Mouse (Mus musculus): ENCODE data around the gene B3gnt2. TPM values are rescaled to one million over a fixed set of nuclear protein-coding genes. Genes with fewer than 3 reads are reported as not detected.

The B3gnt2 gene
- polyA plus RNA-seq, 1 experiment = 18.9 TPM

- Histone ChIP-seq H3K36me3 (ENCODE audit: control insufficient read depth, insufficient read depth, low read length) (no peaks in the 10 kb centered on the region), H3K27me3 (ENCODE audit: control insufficient read depth, insufficient read depth, low read length) (no peaks in the 10 kb centered on the region), H3K4me3 (ENCODE audit: extremely low read depth, insufficient read depth, insufficient read length) (no peak overlapping the region), H3K4me1 (ENCODE audit: control insufficient read depth, insufficient read depth, insufficient read length) (peaks cover 5% of the 10 kb centered on the region; the same call in 1 of the 2 replicates), H3K27ac (ENCODE audit: insufficient read depth, low read length) (no peak overlapping the region)
- TF ChIP-seq CTCF (IDR thresholded peaks at IDR 0.05; ENCODE audit: extremely low read depth, insufficient read depth, insufficient read length, insufficient replicate concordance) (no peak), POLR2A (IDR thresholded peaks at IDR 0.05; ENCODE audit: low read depth, low read length) (no peak)
- whole genome bisulfite sequencing = 58% methylated on average over 6 of the region's 6 CpGs
- DNase-seq (ENCODE audit: low read depth in 1 of 2, low spot score in 2 of 2) = no peak
These were observed 31.7 kb upstream of the B3gnt2 start for GRCm38 (mm10) chr11:22892466-22892865.

GRCm38 (mm10) chr11:22891876-22892275 lies 31.1 kb upstream of the B3gnt2 start:
- no peaks in the 10 kb centered on the region for H3K27me3 ChIP-seq (ENCODE audit: control insufficient read depth, insufficient read depth, low read length)
- H3K36me3 ChIP-seq (ENCODE audit: control insufficient read depth, insufficient read depth, low read length) = no peaks in the 10 kb centered on the region
- peaks cover 5% of the 10 kb centered on the region; the same call in 1 of the 2 replicates for H3K4me1 ChIP-seq (ENCODE audit: control insufficient read depth, insufficient read depth, insufficient read length)
- 70% methylated on average over 7 of the region's 7 CpGs for WGBS
- DNase-seq (ENCODE audit: low read depth in 1 of 2, low spot score in 2 of 2) = no peak
- no peak overlapping the region for H3K4me3 ChIP-seq (ENCODE audit: extremely low read depth, insufficient read depth, insufficient read length)
- no peak for TF ChIP-seq CTCF (IDR thresholded peaks at IDR 0.05; ENCODE audit: extremely low read depth, insufficient read depth, insufficient read length, insufficient replicate concordance)
- TF ChIP-seq POLR2A (IDR thresholded peaks at IDR 0.05; ENCODE audit: low read depth, low read length) = no peak
- no peak overlapping the region for H3K27ac ChIP-seq (ENCODE audit: insufficient read depth, low read length)

- no peak overlapping the region for H3K4me3 ChIP-seq (ENCODE audit: extremely low read depth, insufficient read depth, insufficient read length)
- WGBS = 25% methylated on average over 9 of the region's 9 CpGs
- H3K36me3 ChIP-seq (ENCODE audit: control insufficient read depth, insufficient read depth, low read length) = no peaks in the 10 kb centered on the region
- no peak for TF ChIP-seq CTCF (IDR thresholded peaks at IDR 0.05; ENCODE audit: extremely low read depth, insufficient read depth, insufficient read length, insufficient replicate concordance)
- TF ChIP-seq POLR2A (IDR thresholded peaks at IDR 0.05; ENCODE audit: low read depth, low read length) = no peak
- no peaks in the 10 kb centered on the region for H3K27me3 ChIP-seq (ENCODE audit: control insufficient read depth, insufficient read depth, low read length)
- no peak for DNase-seq (ENCODE audit: low read depth in 1 of 2, low spot score in 2 of 2)
- H3K4me1 ChIP-seq (ENCODE audit: control insufficient read depth, insufficient read depth, insufficient read length) = peaks cover 5% of the 10 kb centered on the region; the same call in 1 of the 2 replicates
- no peak overlapping the region for H3K27ac ChIP-seq (ENCODE audit: insufficient read depth, low read length)
These were observed 30.5 kb upstream of the B3gnt2 start for GRCm38 (mm10) chr11:22891242-22891641.

DNA sequence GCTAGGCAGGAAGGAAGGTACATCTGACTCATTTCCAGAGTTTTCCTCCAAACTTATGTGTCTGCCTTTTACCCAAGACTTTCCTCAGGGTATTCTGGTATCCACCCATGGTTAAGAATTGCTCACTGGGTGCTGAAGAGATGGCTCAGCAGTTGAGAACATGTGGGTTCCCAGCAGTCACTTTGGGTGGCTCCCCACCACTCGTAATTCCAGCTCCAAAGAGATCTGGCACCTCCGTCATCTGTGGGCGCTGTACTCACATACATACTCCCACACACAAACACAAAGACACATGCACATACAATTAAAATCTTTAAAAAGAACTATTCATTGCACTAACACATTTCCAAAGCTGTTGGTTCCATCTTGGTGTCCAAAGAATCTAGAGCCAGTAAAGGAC lies 28.5 kb upstream of the B3gnt2 start:
- 92% methylated on average over 3 of the region's 3 CpGs for WGBS
- no peak overlapping the region for H3K27ac ChIP-seq (ENCODE audit: insufficient read depth, low read length)
- H3K27me3 ChIP-seq (ENCODE audit: control insufficient read depth, insufficient read depth, low read length) = no peaks in the 10 kb centered on the region
- TF ChIP-seq POLR2A (IDR thresholded peaks at IDR 0.05; ENCODE audit: low read depth, low read length) (no peak), CTCF (IDR thresholded peaks at IDR 0.05; ENCODE audit: extremely low read depth, insufficient read depth, insufficient read length, insufficient replicate concordance) (no peak)
- H3K4me1 ChIP-seq (ENCODE audit: control insufficient read depth, insufficient read depth, insufficient read length) = peaks cover 5% of the 10 kb centered on the region; the same call in 1 of the 2 replicates
- no peaks in the 10 kb centered on the region for H3K36me3 ChIP-seq (ENCODE audit: control insufficient read depth, insufficient read depth, low read length)
- H3K4me3 ChIP-seq (ENCODE audit: extremely low read depth, insufficient read depth, insufficient read length) = no peak overlapping the region
- no peak for DNase-seq (ENCODE audit: low read depth in 1 of 2, low spot score in 2 of 2)

GRCm38 (mm10) chr11:22886991-22887390 lies 26.2 kb upstream of the B3gnt2 start:
- H3K27me3 ChIP-seq (ENCODE audit: control insufficient read depth, insufficient read depth, low read length) = no peaks in the 10 kb centered on the region
- TF ChIP-seq POLR2A (IDR thresholded peaks at IDR 0.05; ENCODE audit: low read depth, low read length) (no peak), CTCF (IDR thresholded peaks at IDR 0.05; ENCODE audit: extremely low read depth, insufficient read depth, insufficient read length, insufficient replicate concordance) (no peak)
- H3K4me1 ChIP-seq (ENCODE audit: control insufficient read depth, insufficient read depth, insufficient read length) = peaks cover 5% of the 10 kb centered on the region; the same call in 1 of the 2 replicates
- 87% methylated on average over 4 of the region's 4 CpGs for WGBS
- no peak overlapping the region for H3K27ac ChIP-seq (ENCODE audit: insufficient read depth, low read length)
- H3K4me3 ChIP-seq (ENCODE audit: extremely low read depth, insufficient read depth, insufficient read length) = no peak overlapping the region
- no peak for DNase-seq (ENCODE audit: low read depth in 1 of 2, low spot score in 2 of 2)
- no peaks in the 10 kb centered on the region for H3K36me3 ChIP-seq (ENCODE audit: control insufficient read depth, insufficient read depth, low read length)

GRCm38 (mm10) chr11:22885350-22885749 lies 24.6 kb upstream of the B3gnt2 start:
- H3K4me1 ChIP-seq (ENCODE audit: control insufficient read depth, insufficient read depth, insufficient read length) = no peaks in the 10 kb centered on the region
- no peaks in the 10 kb centered on the region for H3K27me3 ChIP-seq (ENCODE audit: control insufficient read depth, insufficient read depth, low read length)
- H3K4me3 ChIP-seq (ENCODE audit: extremely low read depth, insufficient read depth, insufficient read length) = no peak overlapping the region
- no peaks in the 10 kb centered on the region for H3K36me3 ChIP-seq (ENCODE audit: control insufficient read depth, insufficient read depth, low read length)
- TF ChIP-seq POLR2A (IDR thresholded peaks at IDR 0.05; ENCODE audit: low read depth, low read length) = no peak
- TF ChIP-seq CTCF (IDR thresholded peaks at IDR 0.05; ENCODE audit: extremely low read depth, insufficient read depth, insufficient read length, insufficient replicate concordance) = no peak
- DNase-seq (ENCODE audit: low read depth in 1 of 2, low spot score in 2 of 2) = no peak
- 96% methylated on average over 1 of the region's 1 CpGs for WGBS
- H3K27ac ChIP-seq (ENCODE audit: insufficient read depth, low read length) = no peak overlapping the region

- Histone ChIP-seq H3K4me1 (ENCODE audit: control insufficient read depth, insufficient read depth, insufficient read length) (no peaks in the 10 kb centered on the region; the same call in 1 of the 2 replicates), H3K27ac (ENCODE audit: insufficient read depth, low read length) (no peak overlapping the region), H3K27me3 (ENCODE audit: control insufficient read depth, insufficient read depth, low read length) (no peaks in the 10 kb centered on the region), H3K4me3 (ENCODE audit: extremely low read depth, insufficient read depth, insufficient read length) (no peak overlapping the region), H3K36me3 (ENCODE audit: control insufficient read depth, insufficient read depth, low read length) (no peaks in the 10 kb centered on the region)
- no peak for DNase-seq (ENCODE audit: low read depth in 1 of 2, low spot score in 2 of 2)
- TF ChIP-seq CTCF (IDR thresholded peaks at IDR 0.05; ENCODE audit: extremely low read depth, insufficient read depth, insufficient read length, insufficient replicate concordance) = no peak
- no peak for TF ChIP-seq POLR2A (IDR thresholded peaks at IDR 0.05; ENCODE audit: low read depth, low read length)
- 78% methylated on average over 2 of the region's 2 CpGs for WGBS
These were observed 22.9 kb upstream of the B3gnt2 start for GRCm38 (mm10) chr11:22883676-22884075.

All from spleen, adult 2 months (tissue).